Mouse (Mus musculus) frontal cortex, postnatal 14 days (tissue): ENCODE data around the gene Yy2.

Experiments used
- DNase-seq, 2 experiments: peaks; one replicate each; pipeline ENCODE4 v3.0.0; 2022; ENCODE audit warnings: low spot score in 2 of 2

Yy2 gene

DNA sequence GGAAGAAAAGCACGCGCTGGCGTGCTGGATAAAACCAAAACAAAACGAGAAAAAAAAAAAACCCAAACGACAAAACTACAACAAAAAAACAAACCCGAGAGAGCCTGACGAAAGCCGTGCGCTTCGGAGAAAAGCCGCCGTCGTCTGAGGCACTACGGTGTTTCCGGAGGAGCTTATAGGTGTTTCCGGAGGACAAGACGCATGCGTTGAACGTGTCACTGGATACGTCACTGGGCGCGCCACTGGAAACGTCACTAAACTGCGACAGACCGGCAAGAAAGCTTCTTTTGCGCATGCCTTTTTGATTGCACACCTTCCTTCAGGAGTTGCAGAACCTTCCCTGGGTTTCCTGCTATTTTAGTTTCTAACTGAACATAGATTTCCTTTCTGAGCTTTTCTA lies at the start of gene Yy2:
Gene Yy2, minus strand, starts transcription at position 146 of the 400 bp plus-strand sequence.
- DNase-seq: no peak

DNA sequence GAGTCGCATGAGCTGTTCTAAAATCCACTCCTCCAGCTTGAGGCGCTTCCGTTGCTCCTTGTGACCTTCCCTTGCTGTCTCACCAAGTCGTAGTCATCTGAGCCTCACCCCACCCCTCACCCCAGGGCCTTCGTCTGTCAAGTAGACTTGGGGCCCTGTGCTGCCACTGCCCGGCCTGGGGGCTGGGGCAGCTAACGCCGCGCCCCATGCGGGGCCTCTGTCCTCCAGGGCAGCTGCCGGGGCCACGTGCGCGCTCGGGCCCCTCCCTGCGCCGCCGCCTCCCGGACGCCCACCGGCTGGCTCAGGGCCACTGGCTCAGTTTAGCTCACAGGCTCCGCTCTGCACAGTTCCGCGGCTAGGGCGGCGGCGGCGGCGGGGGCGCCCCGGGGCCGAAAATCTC lies 44.1 kb upstream of the Yy2 start:
- DNase-seq: no peak

DNA sequence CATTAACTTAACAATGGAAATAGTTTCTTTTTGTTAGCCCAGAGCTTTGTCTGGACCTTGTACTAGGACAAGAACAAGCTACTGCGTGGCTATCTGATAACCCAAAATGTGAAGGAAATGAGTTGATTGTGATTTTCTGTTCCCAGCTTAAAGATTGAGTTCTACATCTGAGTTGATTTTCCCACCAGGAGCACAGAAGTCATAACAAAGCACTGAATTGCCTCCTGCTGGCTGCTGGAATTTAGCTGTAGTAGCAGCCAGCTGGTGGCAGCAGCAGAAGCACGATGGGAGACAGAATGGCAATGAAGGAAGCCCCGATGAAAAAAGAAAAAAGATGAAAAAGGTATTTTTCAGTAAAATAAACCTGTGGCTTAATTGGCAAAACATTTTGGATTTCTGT lies 32.7 kb upstream of the Yy2 start:
- peak in 1 of 2 experiments; percentile 9 for DNase-seq

DNA sequence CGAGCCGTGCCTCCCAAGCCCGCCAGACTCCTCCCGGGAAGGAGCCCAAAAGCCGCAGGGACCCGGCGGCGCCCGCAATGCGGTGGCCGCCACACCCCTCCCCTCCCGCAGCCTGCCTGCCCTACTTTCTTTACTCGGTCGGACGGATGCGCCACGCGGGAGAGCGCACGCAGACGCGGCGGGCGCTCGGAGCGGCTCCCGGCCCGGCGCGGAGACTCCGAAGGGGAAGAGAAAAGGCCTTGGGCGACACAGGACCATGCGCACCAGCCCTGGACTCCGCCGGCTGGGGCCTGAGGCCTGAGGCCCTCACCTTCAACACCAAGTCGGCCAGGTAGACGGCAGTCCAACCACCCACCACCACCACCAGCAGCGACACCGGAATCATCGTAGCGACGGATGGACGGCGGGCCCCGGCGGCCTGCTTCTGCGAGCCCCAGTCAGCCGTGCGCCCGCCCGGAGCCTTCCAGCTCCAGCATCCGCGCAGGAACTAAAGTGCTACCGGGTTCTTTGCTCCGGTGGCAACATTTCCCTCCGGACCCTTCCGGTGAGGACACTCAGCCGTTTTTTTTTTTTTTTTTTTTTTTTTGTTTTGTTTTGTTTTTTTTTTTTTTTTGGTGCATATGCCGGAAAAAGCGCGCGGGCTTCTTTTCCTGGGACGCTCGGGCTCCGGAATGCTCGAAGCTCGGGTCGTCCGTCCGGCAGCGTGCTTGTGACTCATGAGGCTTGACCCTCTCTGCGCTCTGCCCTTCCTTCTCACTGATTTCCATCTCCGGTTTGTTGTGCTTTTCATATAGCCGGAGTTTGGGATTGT lies 29.6 kb upstream of the Yy2 start, which contains the start of gene Mbtps2:
Gene Mbtps2, minus strand, starts transcription at position 530 of the 811 bp plus-strand sequence.
- peak; percentile 31 for DNase-seq

DNA sequence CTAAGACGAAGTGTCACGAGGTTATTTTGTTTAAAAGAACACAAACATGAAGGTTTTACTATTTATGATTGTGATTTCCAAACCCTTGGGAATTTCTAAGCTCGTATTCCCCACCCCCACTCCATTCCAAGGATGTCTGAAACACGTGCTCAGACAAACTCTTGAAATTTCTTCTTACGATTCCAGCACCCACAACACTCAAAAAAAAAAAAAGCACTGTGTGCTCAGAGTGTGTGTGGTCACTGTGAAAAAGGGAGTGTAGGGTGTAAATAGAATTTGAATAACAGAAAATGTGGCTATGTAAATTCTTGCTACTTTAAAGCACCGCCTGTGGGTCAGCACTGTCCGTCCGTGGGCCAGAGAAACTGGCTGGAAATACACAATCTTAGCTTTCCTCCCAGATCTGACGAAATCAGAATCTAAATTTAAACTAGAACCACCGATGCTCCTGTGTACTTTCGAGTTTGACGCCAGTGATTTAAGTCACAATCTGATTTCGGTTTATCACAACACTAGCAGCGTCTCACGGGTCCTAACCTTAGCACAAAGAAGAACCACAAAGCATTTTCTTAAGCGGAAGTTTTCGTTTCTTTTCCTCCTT lies 28.9 kb upstream of the Yy2 start:
- DNase-seq: no peak

DNA sequence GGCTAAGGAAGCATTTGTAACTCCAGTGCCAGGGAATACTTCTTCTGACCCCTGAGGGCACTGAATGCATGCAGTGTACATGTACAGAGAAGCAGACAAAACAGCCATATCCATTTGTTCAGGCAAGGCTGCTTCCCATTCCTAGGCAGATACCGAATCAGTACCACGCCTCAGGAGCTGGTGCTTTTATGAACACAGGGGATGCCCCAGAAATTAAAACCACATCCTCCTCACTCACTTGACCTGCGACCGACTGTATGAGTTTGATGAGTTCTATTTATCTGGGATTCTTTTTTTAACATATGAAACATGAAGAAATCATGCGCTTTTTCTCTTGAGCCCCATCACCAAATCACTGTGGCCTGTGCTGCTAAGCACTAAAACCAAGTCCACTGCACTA lies 28.0 kb upstream of the Yy2 start:
- no peak for DNase-seq

DNA sequence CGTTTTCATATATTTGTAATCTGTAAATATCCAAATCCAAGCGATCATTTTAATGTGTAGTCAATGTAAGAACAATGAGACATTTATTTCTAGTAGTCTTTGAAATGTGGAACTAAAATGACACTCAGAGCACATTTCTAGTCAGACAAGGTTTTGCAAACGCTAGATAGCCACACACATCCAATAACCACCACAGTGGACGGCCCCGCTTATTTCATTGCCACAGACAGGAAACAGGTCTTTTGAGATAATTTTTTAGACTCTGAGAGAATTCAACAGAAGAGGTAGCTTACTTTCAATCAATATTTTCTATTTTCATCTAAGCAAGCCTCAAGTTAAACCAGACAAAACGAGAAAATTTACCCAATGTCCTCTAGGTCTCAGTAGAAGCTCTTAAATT lies 27.1 kb upstream of the Yy2 start:
- no peak for DNase-seq

DNA sequence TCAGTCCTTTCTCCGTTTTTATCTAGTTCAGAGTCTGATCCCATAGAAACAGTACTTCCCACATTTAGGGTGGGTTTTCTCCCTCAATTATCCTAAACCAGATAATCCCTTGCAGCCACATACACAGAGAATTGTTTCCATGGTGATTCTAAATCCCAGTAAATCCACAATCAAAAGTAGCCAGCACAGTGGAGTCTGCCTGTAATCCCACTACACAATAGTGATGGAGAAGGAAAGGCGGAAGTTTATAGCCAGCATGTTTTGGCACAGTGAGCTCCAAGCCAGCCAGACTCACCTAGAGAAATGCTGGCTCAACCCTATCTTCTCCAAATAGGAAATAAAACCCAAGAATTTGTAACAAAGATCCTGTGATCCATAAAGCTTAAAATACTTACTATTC lies 25.8 kb upstream of the Yy2 start:
- no peak for DNase-seq

DNA sequence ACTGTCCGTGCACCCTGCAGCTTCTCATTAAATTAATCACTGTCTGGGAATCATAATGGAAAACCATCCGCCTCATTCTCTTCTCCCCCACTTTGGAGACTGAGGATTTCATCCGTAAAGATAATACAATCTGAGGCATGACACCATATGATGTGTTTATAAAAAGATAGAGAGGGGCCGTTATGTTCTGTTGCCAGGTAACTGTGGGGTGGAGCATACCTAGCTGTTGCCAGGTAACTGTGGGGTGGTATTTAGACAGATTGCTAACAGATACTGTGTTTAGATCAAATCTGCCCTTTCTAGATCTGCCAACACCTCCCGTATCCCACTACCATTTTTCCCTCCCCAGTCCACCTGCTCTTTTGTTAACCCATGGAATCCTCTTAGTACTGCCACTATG lies 18.2 kb upstream of the Yy2 start:
- DNase-seq: no peak

DNA sequence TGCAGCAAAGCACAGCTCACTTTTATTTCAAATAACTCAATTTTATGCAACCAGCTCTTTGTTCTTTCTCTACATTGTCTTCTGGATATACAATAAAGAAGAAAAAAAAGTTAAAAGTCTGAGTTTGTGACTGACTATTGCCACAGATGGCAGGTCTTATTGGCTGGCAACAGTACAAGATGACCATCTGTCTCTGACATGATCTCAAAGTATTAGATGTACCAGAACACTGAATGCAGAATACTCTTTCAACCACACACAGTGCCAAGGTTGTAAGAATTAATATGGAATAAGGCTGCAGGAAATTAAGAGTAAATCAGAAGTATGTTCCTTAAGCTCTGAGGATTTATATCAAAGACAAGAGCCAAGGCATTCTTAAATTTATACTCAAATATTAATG lies 17.6 kb upstream of the Yy2 start:
- DNase-seq: no peak

DNA sequence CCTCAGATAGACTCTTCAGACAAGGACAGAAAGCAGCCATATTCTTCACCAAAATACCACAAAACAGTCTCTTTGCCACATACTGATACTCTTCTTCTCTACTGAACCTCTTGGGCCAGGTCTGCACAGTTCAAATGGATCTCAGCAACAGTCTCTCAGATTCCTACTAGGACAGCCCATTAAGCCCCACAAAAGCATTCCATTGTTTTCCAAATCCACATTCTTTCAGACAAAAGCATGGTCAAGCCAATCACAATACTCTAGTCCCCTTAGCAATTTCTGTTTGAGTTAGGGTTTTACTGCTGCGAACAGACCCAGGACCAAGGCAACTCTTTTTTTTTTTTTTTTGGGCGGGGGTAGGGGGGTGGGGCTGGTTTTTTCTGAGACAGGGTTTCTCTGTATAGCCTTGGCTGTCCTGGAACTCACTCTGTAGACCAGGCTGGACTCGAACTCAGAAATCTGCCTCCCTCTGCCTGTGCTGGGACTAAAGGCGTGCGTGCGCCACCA lies 10.4 kb upstream of the Yy2 start:
- no peak for DNase-seq

DNA sequence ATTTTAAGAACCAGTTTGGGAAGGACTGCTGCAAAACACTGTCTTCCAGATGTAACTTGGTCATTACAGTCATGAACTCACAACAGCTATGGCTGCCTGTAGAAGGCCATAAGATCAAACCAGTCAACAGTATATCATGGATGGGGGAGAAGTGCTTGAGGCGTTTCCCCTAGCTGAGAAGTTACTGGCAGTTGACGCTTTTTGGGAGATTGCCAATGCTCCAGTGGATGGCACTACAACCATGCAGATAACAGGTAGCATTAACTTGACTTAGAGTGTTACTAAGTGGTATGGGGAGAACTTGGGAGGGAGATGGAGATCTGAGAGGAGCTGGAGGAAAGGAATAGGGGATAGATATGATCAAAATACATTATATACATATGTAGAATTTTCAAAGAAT lies 5.9 kb upstream of the Yy2 start:
- DNase-seq: no peak

DNA sequence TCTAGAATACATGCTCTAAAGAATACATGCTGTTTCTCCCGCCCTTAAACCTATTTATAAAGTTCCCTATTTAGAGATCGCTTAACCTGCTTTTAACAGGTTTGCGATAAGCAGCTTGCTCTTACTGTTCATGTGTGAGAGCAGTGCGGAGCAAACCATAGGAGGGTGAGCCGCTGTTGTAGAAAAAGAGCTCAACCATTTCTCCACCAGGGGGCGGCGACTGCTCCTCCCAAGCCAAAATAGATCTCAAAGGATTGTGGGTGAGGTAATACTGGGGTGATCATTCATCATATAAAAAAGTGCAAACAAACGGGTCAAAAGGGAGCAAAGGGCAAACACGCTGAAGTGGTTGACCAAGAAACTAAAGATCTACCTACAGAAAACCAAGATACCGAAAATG lies 5.0 kb downstream of the Yy2 start:
- DNase-seq: no peak

DNA sequence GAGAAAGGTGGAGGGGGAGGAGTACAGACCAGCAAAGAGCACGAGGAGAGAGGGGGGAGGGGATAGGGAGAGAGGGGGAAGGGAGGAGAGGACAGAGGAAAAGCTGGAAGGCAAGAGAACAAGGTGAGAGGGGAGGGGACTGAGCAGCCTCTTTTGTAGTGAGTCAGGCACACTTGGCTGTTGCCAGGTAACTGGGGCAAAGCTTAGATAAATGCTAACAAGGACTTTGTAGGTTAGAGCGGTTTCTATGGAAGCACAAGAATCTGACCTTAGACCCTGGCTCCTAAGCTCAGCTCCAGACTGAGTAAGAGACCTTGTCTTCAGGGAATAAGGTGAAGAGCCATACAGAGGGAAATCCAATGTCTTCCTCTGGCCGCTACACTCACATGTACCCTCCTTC lies 21.7 kb downstream of the Yy2 start:
- no peak for DNase-seq
